Mouse (Mus musculus): ENCODE results near the gene Vmn2r79. TPM values are rescaled to one million over a fixed set of nuclear protein-coding genes. Genes with fewer than 3 reads are reported as not detected.
"Not testable (repeated sequence)": the region's sequence is repeated elsewhere in the genome, so short reads cannot be mapped to it uniquely, and the experiment has no call there.

The Vmn2r79 gene
- under 1 TPM in 1 of 2 experiments, not detected in 1; 0.03 TPM for total RNA-seq (2021)
- long read RNA-seq, experiment 1: 0 reads
- long read RNA-seq, experiment 2: 0 reads

GRCm38 (mm10) chr7:86995815-86996214 lies at the start of gene Vmn2r79:
Gene Vmn2r79, plus strand, starts transcription at chr7:86996115.
- DNase-seq; H3K4me3 ChIP-seq; H3K27ac ChIP-seq; intact Hi-C loops (cut with DNase I): not testable (repeated sequence)

- Histone ChIP-seq H3K27ac (no peak overlapping the region), H3K4me3 (no peak overlapping the region)
- no peak for TF ChIP-seq CTCF (IDR thresholded peaks at IDR 0.05)
- intact Hi-C loops (cut with DNase I): no loop called here
- no peak for DNase-seq
These were observed 1.2 kb upstream of the Vmn2r79 start for GRCm38 (mm10) chr7:86994700-86995099.

GRCm38 (mm10) chr7:87026486-87026885 lies 30.6 kb downstream of the Vmn2r79 start:
- intact Hi-C loops (cut with DNase I); DNase-seq; H3K27ac ChIP-seq; H3K4me3 ChIP-seq: not testable (repeated sequence)

- intact Hi-C loops (cut with DNase I): no loop called here
- no peak for TF ChIP-seq CTCF (IDR thresholded peaks at IDR 0.05)
- DNase-seq: no peak
These were observed 67.7 kb downstream of the Vmn2r79 start for GRCm38 (mm10) chr7:87063576-87063975.

More at GRCm38 (mm10) chr7:87063576-87063975, 67.7 kb downstream of the Vmn2r79 start:
- Histone ChIP-seq H3K4me3 (no peak overlapping the region), H3K27ac (no peak overlapping the region)

Other genes starting within 250 kb of the Vmn2r79 start
- under 1 TPM; 0.11 to 0.18 TPM for gene Folh1, start 220.2 kb upstream of the Vmn2r79 start, total RNA-seq (2021)
- not detected for gene Vmn2r77, start 201.1 kb upstream of the Vmn2r79 start, total RNA-seq (2021)
- not detected for gene Vmn2r78, start 81.0 kb upstream of the Vmn2r79 start, total RNA-seq (2021)
- 1 to 10 TPM; 2.2 to 2.4 TPM for gene Nox4, start 250.0 kb downstream of the Vmn2r79 start, total RNA-seq (2021)

Data from gastrocnemius, adult 2 months (tissue).